Mouse (Mus musculus) adrenal gland, adult 10 weeks (tissue): ENCODE results near the gene Tk1. TPM values are rescaled to one million over a fixed set of nuclear protein-coding genes. Genes with fewer than 3 reads are reported as not detected.

Experiments
- polyA plus RNA-seq: library from polyadenylated mRNA; stranded (reverse); fragments of 350-450 nt; fragmentation: Illumina TruSeq; extraction: RNeasy Lipid Tissue Mini Kit (QIAGEN cat#74804); gene quantifications from one replicate; pipeline ENCODE4 v1.2.3, GENCODE M21; 2014; ENCODE audit warnings: low read depth, low replicate concordance

The Tk1 gene
- polyA plus RNA-seq: not detected

DNA sequence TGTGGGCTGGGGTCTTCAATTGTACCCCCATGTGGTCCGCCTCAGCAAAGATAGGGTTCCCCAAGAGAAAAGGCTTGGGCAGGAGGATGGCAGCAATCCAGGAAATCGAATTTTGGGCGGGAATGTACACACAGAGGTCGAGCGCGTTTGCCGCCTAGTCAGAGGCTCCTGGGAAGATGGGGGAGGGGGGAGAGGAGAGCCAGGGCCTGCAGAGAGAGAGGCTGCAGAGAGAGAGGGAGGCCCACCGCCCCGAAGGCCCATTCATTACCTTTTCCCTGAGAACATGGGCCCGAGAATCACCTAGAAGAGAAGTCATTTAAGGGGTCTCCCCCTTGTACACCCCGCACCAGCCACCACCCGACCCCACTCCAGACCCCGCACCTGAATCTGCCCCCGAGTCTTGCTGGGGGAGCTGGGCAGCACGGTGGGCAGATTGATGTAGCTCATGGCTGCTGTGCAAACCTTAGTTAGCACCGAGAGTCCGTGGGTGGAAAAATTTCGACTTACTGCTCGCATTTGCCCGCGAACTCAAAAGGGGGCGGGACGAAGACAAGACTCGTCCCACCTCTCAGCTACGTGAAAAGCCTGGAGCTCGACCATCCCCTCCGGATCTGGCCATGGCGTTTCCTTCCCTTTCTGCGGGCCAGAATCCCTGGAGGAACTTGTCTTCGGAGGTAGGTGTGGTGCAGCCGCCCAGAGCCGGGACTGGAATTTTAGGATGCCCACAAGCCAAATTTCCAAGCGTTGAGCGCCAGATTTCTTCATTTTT lies at the start of gene Tk1, which contains the start of gene Afmid:
Tk1 (minus strand) TSS at position 760 of the 769 bp plus-strand sequence.
Afmid (plus strand) TSS at position 592 of the 769 bp plus-strand sequence.

DNA sequence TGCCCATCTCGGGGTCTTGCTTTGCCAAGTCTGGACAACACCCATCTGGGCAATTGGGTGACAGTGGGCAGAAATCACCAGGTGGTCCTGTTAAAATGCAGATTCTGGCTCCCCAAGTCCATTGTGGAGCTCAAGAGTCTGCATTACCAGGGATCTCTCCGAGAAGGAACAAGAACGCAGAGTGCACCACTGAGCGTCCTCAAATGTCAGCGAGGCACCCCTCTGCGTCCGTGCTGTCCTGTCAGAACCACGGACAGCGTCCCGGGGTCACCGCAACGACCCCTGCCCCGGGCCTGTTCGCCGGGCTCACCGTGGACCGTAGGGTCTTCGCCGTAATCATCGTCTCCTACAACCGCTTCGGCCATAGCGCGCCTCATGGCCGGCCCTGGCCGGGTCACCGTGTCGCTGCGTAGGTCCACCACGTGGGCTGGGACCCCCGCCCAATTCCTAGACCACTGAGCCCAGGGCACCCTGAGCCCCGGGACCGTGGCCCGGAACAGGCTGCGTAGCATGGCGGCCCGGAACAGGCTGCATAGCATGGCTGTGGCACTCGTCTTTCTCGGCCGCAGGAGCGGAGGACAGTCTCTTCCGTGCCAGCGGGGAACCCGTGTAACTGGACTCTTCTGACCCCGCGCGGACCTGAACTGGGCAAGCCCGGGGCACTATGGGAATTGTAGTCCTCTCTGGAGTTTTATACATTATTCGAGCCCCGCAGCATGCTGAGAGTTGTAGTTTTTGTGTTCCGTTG lies 47.1 kb upstream of the Tk1 start, which contains the start of gene Tha1:
Tha1 (minus strand) TSS at position 621 of the 748 bp plus-strand sequence.

DNA sequence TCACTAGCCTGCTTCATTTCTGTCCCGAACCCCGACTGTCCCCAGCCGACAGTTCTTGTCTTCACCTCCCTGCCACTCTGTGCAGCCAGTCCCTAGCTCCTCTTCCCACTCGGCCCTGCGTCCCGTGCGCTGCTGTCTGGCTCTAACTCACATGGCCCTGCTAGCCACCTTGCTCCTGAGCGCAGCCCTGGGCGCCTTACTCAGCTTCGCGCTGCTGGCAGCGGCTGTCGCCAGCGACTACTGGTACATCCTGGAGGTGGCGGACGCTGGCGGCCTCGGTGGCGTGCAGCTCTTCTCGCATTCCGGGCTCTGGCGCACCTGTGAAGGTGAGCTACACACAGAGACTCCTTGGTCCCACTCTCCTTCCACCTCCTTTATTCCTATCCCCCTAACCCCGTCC lies 34.7 kb upstream of the Tk1 start, which contains the start of gene Tmem235:
Tmem235 (plus strand) TSS at position 152 of the 400 bp plus-strand sequence.

GRCm38 (mm10) chr11:117848985-117849671 lies 23.2 kb upstream of the Tk1 start, which contains the start of gene Birc5:
Birc5 (plus strand) TSS chr11:117849251.

DNA sequence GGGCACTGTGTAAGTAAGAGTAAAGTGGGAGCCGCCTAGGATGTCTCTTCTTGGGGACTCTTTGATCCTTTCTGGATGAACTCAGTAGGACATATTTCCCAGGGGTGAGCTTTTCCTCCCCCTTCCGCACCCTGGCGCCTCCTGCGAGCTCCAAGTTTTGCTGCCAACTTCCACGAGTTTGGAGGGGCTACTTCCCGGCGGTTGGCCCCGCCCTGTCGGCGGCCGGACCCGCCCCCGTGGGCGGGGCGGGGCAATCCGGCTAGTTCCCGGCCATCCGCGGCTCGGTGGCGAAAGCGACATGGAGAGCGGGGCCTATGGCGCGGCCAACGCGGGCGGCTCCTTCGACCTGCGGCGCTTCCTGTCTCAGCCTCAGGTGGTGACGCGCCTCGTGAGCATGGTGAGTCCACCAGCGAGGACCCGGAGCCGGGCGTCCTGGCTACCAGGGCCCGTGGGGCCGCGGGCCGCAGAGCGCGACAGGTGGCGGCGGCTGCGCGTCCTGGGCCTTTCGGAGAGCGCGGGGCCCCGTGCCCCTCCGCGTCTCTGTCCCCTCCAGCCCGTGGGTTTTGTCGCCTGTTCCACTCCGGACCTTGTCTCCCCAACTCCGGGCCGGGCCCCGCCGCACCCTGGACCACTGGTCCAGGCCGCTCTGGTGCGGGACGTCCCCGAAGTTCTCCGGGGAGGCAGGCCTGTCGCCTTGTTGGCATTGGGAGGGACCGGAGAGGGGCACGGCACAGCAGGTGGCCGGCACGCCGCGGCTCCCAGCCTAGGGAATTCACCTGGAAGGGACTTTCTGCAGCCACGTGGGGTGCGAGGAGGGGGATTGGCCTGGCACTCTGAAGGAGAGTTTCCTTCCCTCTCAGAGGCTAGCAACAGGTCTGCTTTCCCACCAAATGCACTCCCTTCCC lies 16.2 kb downstream of the Tk1 start, which contains the start of the genes Gm20708 and Syngr2:
Gm20708 (plus strand) TSS at position 262 of the 905 bp plus-strand sequence.
Syngr2 (plus strand) TSS at position 262 of the 905 bp plus-strand sequence.

GRCm38 (mm10) chr11:117797511-117798159 lies 28.3 kb downstream of the Tk1 start, which contains the start of gene 6030468B19Rik:
6030468B19Rik (plus strand) TSS chr11:117797660.

DNA sequence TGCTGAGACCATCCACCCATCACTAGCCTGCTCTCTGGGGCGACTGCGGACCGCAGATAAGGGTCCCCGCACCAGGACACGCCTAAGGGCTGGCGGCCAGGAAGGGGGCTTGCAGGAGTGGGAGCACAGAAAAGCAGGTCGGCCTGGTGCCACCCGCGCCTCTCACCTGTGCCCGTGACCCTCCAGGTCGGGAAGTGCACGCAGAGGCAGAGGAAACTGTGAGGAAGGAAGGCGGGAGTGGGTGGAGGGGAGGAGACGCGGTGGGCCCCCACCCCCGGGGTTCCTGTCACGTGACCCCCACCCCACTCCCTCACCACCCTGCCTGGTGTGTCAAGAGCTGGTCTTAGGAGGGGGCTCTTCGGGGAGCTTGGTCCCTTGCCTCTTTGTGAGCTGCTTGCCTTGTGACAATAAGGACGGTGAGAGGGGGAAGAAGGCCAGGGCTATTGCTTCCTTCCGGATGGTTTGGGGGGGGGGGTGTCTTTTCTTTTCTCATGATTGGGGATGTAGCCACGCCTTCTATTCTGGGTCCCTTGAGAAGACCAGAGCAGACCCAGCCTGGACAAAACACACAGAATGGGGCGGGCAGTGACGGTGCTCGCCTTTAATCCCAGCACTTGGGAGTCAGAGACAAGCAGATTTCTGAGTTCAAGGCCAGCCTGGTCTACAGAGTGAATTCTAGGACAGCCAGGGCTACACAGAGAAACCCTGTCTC lies 43.7 kb downstream of the Tk1 start, which contains the start of the genes Tmc8 and Tmc6:
Tmc8 (plus strand) TSS at position 84 of the 712 bp plus-strand sequence.
Tmc6 (minus strand) TSS at position 206 of the 712 bp plus-strand sequence.

Other genes with a start within 250 kb of the Tk1 start
- 9.9 TPM for gene Tnrc6c, start 171.8 kb downstream of the Tk1 start, polyA plus RNA-seq
- 0.35 TPM for gene Tmc8, start 44.0 kb downstream of the Tk1 start, polyA plus RNA-seq
- 0.70 TPM for gene Tmc6, start 43.9 kb downstream of the Tk1 start, polyA plus RNA-seq
- gene 6030468B19Rik, start 28.4 kb downstream of the Tk1 start, polyA plus RNA-seq: not detected
- gene Gm20708, start 16.4 kb downstream of the Tk1 start, polyA plus RNA-seq: 2.5 TPM
- 7.9 TPM for gene Syngr2, start 16.4 kb downstream of the Tk1 start, polyA plus RNA-seq
- gene Afmid, start 168 bp downstream of the Tk1 start, polyA plus RNA-seq: 0.64 TPM
- gene Birc5, start 23.2 kb upstream of the Tk1 start, polyA plus RNA-seq: 3.5 TPM
- gene Tmem235, start 34.7 kb upstream of the Tk1 start, polyA plus RNA-seq: not detected
- gene Tha1, start 47.4 kb upstream of the Tk1 start, polyA plus RNA-seq: not detected
- gene Socs3, start 144.0 kb upstream of the Tk1 start, polyA plus RNA-seq: 0.87 TPM
- 8.0 TPM for gene Pgs1, start 160.2 kb upstream of the Tk1 start, polyA plus RNA-seq